7 mouse cellular contexts compared by ENCODE assay signal in the genomic region with DNA sequence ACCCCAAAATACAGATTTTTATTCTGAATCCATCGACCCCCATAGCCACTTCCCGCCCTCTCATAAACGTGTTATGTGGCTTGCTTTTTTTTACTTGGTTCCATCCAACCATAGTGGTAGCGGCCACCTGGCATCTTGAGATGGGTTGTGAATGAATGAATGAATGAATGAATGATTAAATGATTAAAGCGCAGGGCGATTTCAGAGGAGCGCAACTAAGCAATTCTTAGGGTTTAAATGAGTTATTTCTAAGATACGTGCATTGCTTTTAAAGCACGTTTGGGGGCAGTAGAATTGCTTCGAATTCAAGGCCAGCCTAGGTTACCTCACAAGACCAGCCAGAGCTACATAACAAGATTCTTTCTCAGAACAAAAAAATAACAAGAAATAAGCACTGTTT. TPM values are rescaled to one million over a fixed set of nuclear protein-coding genes. Genes with fewer than 3 reads are reported as not detected.
DNase-seq lines count a peak whose midpoint lies in the region; ATAC-seq and TF ChIP-seq lines count a peak whose summit lies in the region.

No protein-coding gene starts in this region.

- H3K27me3 ChIP-seq in lung, postnatal 0 days (replicated peaks; ENCODE audit: insufficient read depth, low read length), result no peaks in the 10 kb centered on the region
- H3K27me3 ChIP-seq in limb, embryonic 10.5 days (ENCODE audit: low read depth, poor library complexity, severe bottlenecking), result peaks cover 69% of the 10 kb centered on the region
- no peaks in the 10 kb centered on the region for H3K27me3 ChIP-seq in neural tube, embryonic 15.5 days (replicated peaks)

- H3K9me3 ChIP-seq in lung, postnatal 0 days (ENCODE audit: low read length), result no peaks in the 10 kb centered on the region
- H3K9me3 ChIP-seq in limb, embryonic 10.5 days (replicated peaks), result no peaks in the 10 kb centered on the region; the same call in 1 of the 2 replicates
- H3K9me3 ChIP-seq in neural tube, embryonic 15.5 days (replicated peaks), result no peaks in the 10 kb centered on the region

- 14% methylated on average over 10 of the region's 10 CpGs for WGBS in lung, postnatal 0 days
- WGBS in limb, embryonic 10.5 days, result 11% methylated on average over 10 of the region's 10 CpGs
- WGBS in neural tube, embryonic 15.5 days, result 18% methylated on average over 10 of the region's 10 CpGs

- no peak; the same call in 1 of the 2 replicates for TF ChIP-seq CTCF in lung, postnatal 0 days (IDR thresholded peaks at IDR 0.05)

- H3K9ac ChIP-seq in lung, postnatal 0 days (replicated peaks; ENCODE audit: low read depth), result peak overlapping the region; percentile 46; the same call in 1 of the 2 replicates
- H3K9ac ChIP-seq in neural tube, embryonic 15.5 days (replicated peaks), result peak overlapping the region; percentile 62

- H3K27ac ChIP-seq in lung, postnatal 0 days (ENCODE audit: low read length), result peak overlapping the region; percentile 83; the same call in 1 of the 2 replicates
- peak overlapping the region; percentile 94 for H3K27ac ChIP-seq in limb, embryonic 10.5 days
- H3K27ac ChIP-seq in neural tube, embryonic 15.5 days (replicated peaks), result peak overlapping the region; percentile 89

- peak overlapping the region; percentile 58 for H3K4me2 ChIP-seq in lung, postnatal 0 days (replicated peaks; ENCODE audit: low read depth, low read length)
- H3K4me2 ChIP-seq in neural tube, embryonic 15.5 days, result peak overlapping the region; percentile 51

- peak overlapping the region; percentile 57 for H3K4me3 ChIP-seq in lung, postnatal 0 days (ENCODE audit: low read depth, low read length)
- H3K4me3 ChIP-seq in limb, embryonic 10.5 days, result peak overlapping the region; percentile 68
- H3K4me3 ChIP-seq in neural tube, embryonic 15.5 days (replicated peaks), result peak overlapping the region; percentile 58

- no peak for TF ChIP-seq EP300 in lung, postnatal 0 days (IDR thresholded peaks at IDR 0.05)

- no peak for ATAC-seq in lung, postnatal 0 days
- ATAC-seq in activated CD4-positive, CD25-positive, alpha-beta regulatory T cell, adult 4 months, result peak; percentile 12
- ATAC-seq in erythroid progenitor cell, adult 5-6 weeks (replicated peaks; ENCODE audit: low FRiP score, poor library complexity, severe bottlenecking), result peak; percentile 51; the same call in 1 of the 2 replicates
- peak; percentile 20; the same call in 1 of the 2 replicates for ATAC-seq in neural tube, embryonic 15.5 days (ENCODE audit: low FRiP score)

- no peaks in the 10 kb centered on the region for H3K36me3 ChIP-seq in lung, postnatal 0 days (ENCODE audit: insufficient read depth, low read length)
- H3K36me3 ChIP-seq in limb, embryonic 10.5 days, result peaks cover 34% of the 10 kb centered on the region
- H3K36me3 ChIP-seq in neural tube, embryonic 15.5 days, result no peaks in the 10 kb centered on the region; the same call in 1 of the 2 replicates

- H3K4me1 ChIP-seq in lung, postnatal 0 days (ENCODE audit: insufficient read depth, low read depth, low read length), result no peaks in the 10 kb centered on the region
- no peaks in the 10 kb centered on the region for H3K4me1 ChIP-seq in limb, embryonic 10.5 days
- peaks cover 9% of the 10 kb centered on the region; the same call in 1 of the 2 replicates for H3K4me1 ChIP-seq in neural tube, embryonic 15.5 days

- DNase-seq in lung, postnatal 0 days (ENCODE audit: low spot score), result peak; percentile 24
- no peak for DNase-seq in lung, postnatal 36 days
- peak; percentile 29 for DNase-seq in limb, embryonic 10.5 days (ENCODE audit: low spot score)
- DNase-seq in urinary bladder, postnatal 14 days (ENCODE audit: low spot score), result no peak

RNA-seq across cellular contexts. Expression of a gene that starts 0.8 kb away (rescaled TPM):
- polyA plus RNA-seq in lung, postnatal 0 days (2015; fragmentation: Nextera tagmentation; extraction: Ambion mirVana), result 13.8 and 14.3 TPM in 2 replicates
- polyA plus RNA-seq in activated CD4-positive, CD25-positive, alpha-beta regulatory T cell, adult 4 months (2017; shearing (Covaris generic)), result 10 to 100 TPM; 34.3 to 38.4 TPM
- total RNA-seq in erythroid progenitor cell, adult 5-6 weeks (2015; ENCODE audit: low replicate concordance), result 29.2 and 41.5 TPM in 2 replicates
- total RNA-seq in erythroid progenitor cell, adult 5-6 weeks (2017; ENCODE audit: low replicate concordance), result 19.5 and 61.5 TPM in 2 replicates
- polyA plus RNA-seq in limb, embryonic 10.5 days (2016; fragmentation: Nextera tagmentation; extraction: Ambion mirVana), result 67.8 and 69.1 TPM in 2 replicates
- polyA plus RNA-seq in neural tube, embryonic 15.5 days (2015; fragmentation: Nextera tagmentation; extraction: Ambion mirVana), result 67.0 and 68.9 TPM in 2 replicates

Comparison
In these comparisons a context has a peak if more than half of its experiments do, and no peak if none do; other contexts are left out.
1. DNase-seq: peak in lung, postnatal 0 days (single experiment) and limb, embryonic 10.5 days (single experiment); none in lung, postnatal 36 days (single experiment) and urinary bladder, postnatal 14 days (single experiment).
2. Peak in every context shown above with its lines, with median percentiles within 50 percentile points of each other: H3K27ac ChIP-seq and H3K4me3 ChIP-seq.